Mouse (Mus musculus): ENCODE measurements at regions not wholly inside any gene's neighbourhood (a gene's known extent, or its start where the extent isn't known, plus 50 kb on each side); places are given as distances from the start of the nearest gene placed in this dataset.

- TF ChIP-seq EP300 (IDR thresholded peaks at IDR 0.05; ENCODE audit: low read depth in 1 of 2, low read length in 2 of 2) (no peak), USF2 (IDR thresholded peaks at IDR 0.05; ENCODE audit: borderline replicate concordance in 1 of 2, insufficient read depth in 1 of 2, low read depth in 1 of 2, low read length in 2 of 2) (no peak), TCF12 (IDR thresholded peaks at IDR 0.05; ENCODE audit: low read depth, low read length) (no peak), BHLHE40 (IDR thresholded peaks at IDR 0.05; ENCODE audit: borderline replicate concordance, low read depth, low read length) (no peak), POLR2A (IDR thresholded peaks at IDR 0.05; ENCODE audit: control insufficient read depth in 1 of 2, insufficient read depth in 1 of 2, low read depth in 1 of 2, low read length in 2 of 2, poor library complexity in 1 of 2) (no peak), TAL1 (IDR thresholded peaks at IDR 0.05; ENCODE audit: low read length) (no peak), CTCF (IDR thresholded peaks at IDR 0.05 in 2 of 3, conservative IDR thresholded peaks at IDR 0.05 in 1 of 3; ENCODE audit: control insufficient read depth in 1 of 3, insufficient read depth in 1 of 3, low read depth in 2 of 3, low read length in 3 of 3, poor library complexity in 1 of 3, severe bottlenecking in 1 of 3) (no peak), MXI1 (IDR thresholded peaks at IDR 0.05; ENCODE audit: low read depth, low read length) (no peak), CHD1 (IDR thresholded peaks at IDR 0.05; ENCODE audit: low read depth, low read length) (no peak), HCFC1 (IDR thresholded peaks at IDR 0.05; ENCODE audit: low read depth, low read length) (no peak), CHD2 (IDR thresholded peaks at IDR 0.05; ENCODE audit: low read length) (no peak), POLR2AphosphoS5 (IDR thresholded peaks at IDR 0.05; ENCODE audit: borderline replicate concordance, low read depth, low read length) (no peak)
Observed at GRCm38 (mm10) chr15:5427319-5428048, 183.5 kb upstream of the Ptger4 start.

All from MEL (cell line).